Mouse (Mus musculus) thymus, postnatal 36 days (tissue): ENCODE measurements around the gene Slc15a1.
"Not testable (repeated sequence)": the region's sequence is repeated elsewhere in the genome, so short reads cannot be mapped to it uniquely, and the experiment has no call there.

ENCODE experiments used
- DNase-seq, 2 experiments: peaks; one replicate each; pipeline ENCODE4 v3.0.0; 2022; ENCODE audit warnings: mixed read lengths in 2 of 2

Gene Slc15a1

GRCm38 (mm10) chr14:121450504-121451423 lies 54.3 kb downstream of the Slc15a1 start:
- DNase-seq, result peak; percentile 49 to 65

GRCm38 (mm10) chr14:121446951-121447350 lies 58.1 kb downstream of the Slc15a1 start:
- peak in 1 of 2 experiments; percentile 22 for DNase-seq

- DNase-seq, result peak; percentile 71 to 75
Measured at GRCm38 (mm10) chr14:121445194-121445593, 59.9 kb downstream of the Slc15a1 start.

GRCm38 (mm10) chr14:121440807-121441206 lies 64.2 kb downstream of the Slc15a1 start:
- no peak for DNase-seq

GRCm38 (mm10) chr14:121437026-121437425 lies 68.0 kb downstream of the Slc15a1 start:
- DNase-seq, result no peak

GRCm38 (mm10) chr14:121436455-121436854 lies 68.6 kb downstream of the Slc15a1 start:
- no peak for DNase-seq

GRCm38 (mm10) chr14:121435794-121436193 lies 69.3 kb downstream of the Slc15a1 start:
- DNase-seq, result no peak

- DNase-seq, result no peak
Measured at GRCm38 (mm10) chr14:121431261-121431660, 73.8 kb downstream of the Slc15a1 start.

GRCm38 (mm10) chr14:121429854-121430535 lies 75.1 kb downstream of the Slc15a1 start:
- DNase-seq, result no peak

GRCm38 (mm10) chr14:121428148-121428547 lies 76.9 kb downstream of the Slc15a1 start:
- DNase-seq, result no peak

- peak; percentile 32 to 35 for DNase-seq
Measured at GRCm38 (mm10) chr14:121426743-121427142, 78.3 kb downstream of the Slc15a1 start.

GRCm38 (mm10) chr14:121425004-121425793 lies 79.9 kb downstream of the Slc15a1 start:
- no peak for DNase-seq

- no peak for DNase-seq
Measured at GRCm38 (mm10) chr14:121423341-121423751, 81.7 kb downstream of the Slc15a1 start.

GRCm38 (mm10) chr14:121422664-121423340 lies 82.2 kb downstream of the Slc15a1 start:
- DNase-seq, result peak; percentile 18 to 31

- no peak for DNase-seq
Measured at GRCm38 (mm10) chr14:121422000-121422399, 83.1 kb downstream of the Slc15a1 start.

GRCm38 (mm10) chr14:121417594-121417993 lies 87.5 kb downstream of the Slc15a1 start:
- DNase-seq, result no peak

- DNase-seq, result no peak
Measured at GRCm38 (mm10) chr14:121416626-121417319, 88.3 kb downstream of the Slc15a1 start.

GRCm38 (mm10) chr14:121414635-121415241 lies 90.3 kb downstream of the Slc15a1 start:
- no peak for DNase-seq

GRCm38 (mm10) chr14:121413726-121414125 lies 91.3 kb downstream of the Slc15a1 start:
- not testable (repeated sequence) for DNase-seq
